Mouse (Mus musculus) right cerebral cortex, adult 2 months (tissue): ENCODE data around the gene Flt3l.
A peak's percentile ranks its signal among the peaks of the same experiment; 100 is the strongest.
"Not testable (repeated sequence)": the region's sequence is repeated elsewhere in the genome, so short reads cannot be mapped to it uniquely, and the experiment has no call there.

Experiments used
- DNase-seq, 2 experiments: peaks; one replicate each; pipeline ENCODE4 v3.0.0; 2021 to 2022; ENCODE audit warnings: low spot score in 2 of 2

Gene Flt3l

DNA sequence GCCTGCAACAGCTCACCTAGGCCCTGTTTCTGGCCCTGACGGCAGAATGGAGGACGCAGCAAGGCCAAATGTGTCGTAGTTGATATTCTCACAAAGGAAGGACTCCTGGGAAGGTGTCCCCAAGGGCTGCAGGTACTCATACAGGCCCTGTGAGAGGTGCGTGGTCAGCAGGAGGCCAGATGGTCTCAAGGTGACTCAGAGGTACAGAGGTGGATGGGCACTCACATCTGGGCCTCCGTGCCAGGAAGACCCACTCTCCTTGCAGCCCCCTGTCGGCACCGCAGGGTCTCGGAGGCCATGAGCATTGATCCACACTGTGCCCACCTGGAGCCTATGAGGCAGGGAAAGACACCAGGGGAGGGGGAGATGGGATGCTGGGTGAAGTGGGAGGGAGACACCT is 9.2 kb upstream of the Flt3l start:
- no peak for DNase-seq

DNA sequence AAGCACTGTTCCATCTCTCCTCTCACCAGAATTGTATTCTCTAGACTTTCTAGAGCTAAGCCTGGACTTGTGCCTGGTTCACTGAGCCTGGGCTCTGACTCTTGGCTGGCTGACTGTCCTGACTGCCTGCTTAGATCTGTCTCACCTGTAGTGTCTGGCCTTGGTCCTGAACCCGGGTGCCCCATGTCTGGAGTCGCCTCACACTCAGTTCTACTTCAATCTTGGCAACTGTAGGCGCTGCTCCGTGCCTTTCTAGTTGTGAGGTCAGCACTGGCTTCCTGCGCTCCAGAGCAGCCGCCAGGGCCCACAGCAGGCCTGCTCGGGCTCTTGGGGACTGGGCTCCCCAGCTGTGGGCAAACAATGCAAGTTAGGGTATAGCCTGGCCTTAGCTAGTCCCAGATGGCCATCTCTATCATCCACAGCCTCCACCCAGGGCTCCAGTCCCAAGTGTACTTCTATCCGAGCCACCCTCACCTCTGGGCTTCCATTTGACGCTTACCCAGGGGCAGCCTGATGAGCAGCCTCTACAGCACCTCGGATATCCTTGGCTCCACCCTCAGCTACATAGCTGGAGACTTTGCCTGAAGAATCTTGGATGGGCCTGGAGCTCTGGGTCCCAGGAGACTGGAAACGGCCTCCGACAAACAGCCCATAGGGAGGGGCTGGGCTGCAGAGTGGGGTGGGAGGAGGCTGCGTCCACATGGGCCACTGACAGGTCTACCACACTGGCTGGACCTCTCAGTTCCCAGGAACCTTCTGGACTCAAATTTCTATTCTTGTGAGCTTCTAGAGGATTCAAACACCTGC is 8.3 kb upstream of the Flt3l start:
- DNase-seq: no peak

DNA sequence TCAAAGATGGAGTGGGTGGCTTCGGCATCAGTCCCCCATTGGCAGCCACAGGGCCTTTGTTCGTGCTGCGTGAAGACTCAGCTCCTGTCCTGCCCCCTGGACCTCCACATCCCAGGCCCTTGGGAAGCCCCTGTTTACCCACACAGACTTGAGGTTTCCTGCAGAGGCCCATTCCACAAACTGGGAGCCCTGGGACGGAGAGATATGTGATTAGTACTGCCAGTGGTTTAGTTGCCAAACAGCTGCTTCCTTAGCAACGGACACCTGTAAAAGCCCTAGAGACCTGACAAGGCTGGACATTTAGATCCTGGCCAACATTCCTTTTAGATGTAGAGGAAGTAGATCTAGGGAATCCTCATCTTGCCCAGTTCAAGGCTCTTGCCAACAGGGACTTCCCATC is 5.7 kb upstream of the Flt3l start:
- DNase-seq: no peak

GRCm38 (mm10) chr7:45141319-45141718 is 5.1 kb upstream of the Flt3l start:
- no peak for DNase-seq

GRCm38 (mm10) chr7:45139904-45140723 is 3.9 kb upstream of the Flt3l start:
- no peak for DNase-seq

- no peak for DNase-seq
Measured at GRCm38 (mm10) chr7:45138403-45138802, 2.2 kb upstream of the Flt3l start.

GRCm38 (mm10) chr7:45137171-45138006 is 1.2 kb upstream of the Flt3l start:
- DNase-seq: no peak

DNA sequence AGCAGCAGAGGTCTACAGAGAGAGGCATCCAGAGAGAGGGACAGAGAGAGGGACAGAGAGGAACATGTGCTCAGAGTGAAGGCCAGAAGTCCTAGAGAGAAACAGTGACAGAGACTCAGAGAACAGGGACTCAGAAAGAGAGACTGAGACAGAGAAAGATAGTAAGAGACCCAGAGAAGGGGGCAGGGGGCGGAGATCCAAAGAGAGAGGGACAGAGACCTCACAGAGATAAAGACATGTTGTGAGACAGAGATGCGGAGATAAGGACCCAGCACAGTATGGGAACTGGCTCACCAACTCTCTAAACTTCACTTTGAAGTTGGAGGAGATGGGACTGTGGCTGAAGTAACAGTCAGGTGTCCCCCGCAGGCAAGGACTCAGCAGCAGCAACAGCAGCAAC is 862 bp downstream of the Flt3l start:
- DNase-seq: no peak

- no peak for DNase-seq
Measured at GRCm38 (mm10) chr7:45134544-45135026, 1.6 kb downstream of the Flt3l start.

- no peak for DNase-seq
Measured at GRCm38 (mm10) chr7:45133446-45134159, 2.6 kb downstream of the Flt3l start.

GRCm38 (mm10) chr7:45131850-45132249 is 4.4 kb downstream of the Flt3l start:
- no peak for DNase-seq

- no peak for DNase-seq
Measured at GRCm38 (mm10) chr7:45129776-45130512, 6.3 kb downstream of the Flt3l start.

GRCm38 (mm10) chr7:45129318-45129717 is 6.9 kb downstream of the Flt3l start:
- DNase-seq: peak in 1 of 2 experiments; percentile 39

GRCm38 (mm10) chr7:45128624-45129246 is 7.5 kb downstream of the Flt3l start, which contains the start of gene Rpl13a:
Gene Rpl13a (minus strand): TSS chr7:45128761.
- peak; percentile 99 for DNase-seq

DNA sequence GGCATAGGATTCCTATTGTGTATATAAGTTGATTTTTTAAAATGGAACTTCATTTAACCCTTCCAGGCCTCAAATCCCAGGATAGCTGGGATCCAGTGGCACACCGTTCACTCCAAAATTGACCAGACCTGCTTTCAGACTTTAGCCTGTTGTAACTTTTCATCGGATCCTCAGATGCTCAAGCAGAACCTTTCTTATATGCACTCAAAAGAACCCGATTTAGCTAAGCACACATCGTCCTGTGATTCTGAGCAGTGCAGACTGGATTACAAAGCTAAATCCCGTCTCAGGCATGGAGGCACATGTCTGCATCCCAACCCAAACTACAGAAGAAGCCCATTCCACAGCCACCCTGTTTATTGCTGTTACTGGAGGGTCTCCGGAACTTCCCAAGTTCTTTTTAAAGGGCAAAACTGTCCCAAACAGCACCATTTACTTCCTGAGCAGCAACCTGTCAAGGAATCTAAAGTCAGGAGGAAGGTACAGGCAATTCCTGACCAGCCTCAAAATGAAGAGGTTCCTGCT is 8.5 kb downstream of the Flt3l start:
- DNase-seq: no peak

- no peak for DNase-seq
Measured at GRCm38 (mm10) chr7:45126844-45127699, 9.2 kb downstream of the Flt3l start.

- DNase-seq: no peak
Measured at GRCm38 (mm10) chr7:45126147-45126843, 9.9 kb downstream of the Flt3l start.

DNA sequence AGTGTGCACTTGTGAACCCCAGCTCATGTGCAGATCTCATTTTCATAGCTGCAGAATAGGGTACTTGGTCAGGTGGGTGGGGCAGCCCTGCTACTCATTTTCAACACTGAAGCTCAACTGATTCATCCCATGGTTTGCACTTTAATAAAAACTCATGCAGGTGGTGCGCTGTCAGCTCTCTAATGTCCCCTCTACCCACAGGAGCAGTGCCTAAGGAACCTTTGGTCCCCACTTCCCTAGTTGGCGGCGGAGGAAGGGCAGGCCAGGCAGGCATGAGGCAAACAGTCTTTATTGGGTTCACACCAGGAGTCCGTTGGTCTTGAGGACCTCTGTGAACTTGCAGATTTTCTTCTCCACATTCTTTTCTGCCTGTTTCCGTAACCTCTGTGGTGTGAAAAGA is 10.6 kb downstream of the Flt3l start:
- not testable (repeated sequence) for DNase-seq
